Mouse (Mus musculus) left cerebral cortex, postnatal 10 days (tissue): ENCODE results near the gene Sox5. TPM values are rescaled to one million over a fixed set of nuclear protein-coding genes. Genes with fewer than 3 reads are reported as not detected.

Source experiments
- DNase-seq, 2 experiments: peaks; one replicate each; pipeline ENCODE4 v3.0.0; 2021 to 2022; ENCODE audit warnings: low spot score in 2 of 2, mixed read lengths in 1 of 2; ENCODE audit errors: extremely low spot score in 1 of 2
- intact Hi-C: fragments of 180-260 bp; cut with DNase I; formaldehyde crosslinking; loops from one replicate; pipeline ENCODE4 v1.15.1; 2025
- total RNA-seq, 2 experiments: library from RNA; stranded (reverse); gene quantifications; 2 replicates each; pipeline ENCODE4 v1.2.3; 2021

The Sox5 gene
- total RNA-seq, 2 experiments from 2014 or later, result 77.5 to 78.6 TPM

DNA sequence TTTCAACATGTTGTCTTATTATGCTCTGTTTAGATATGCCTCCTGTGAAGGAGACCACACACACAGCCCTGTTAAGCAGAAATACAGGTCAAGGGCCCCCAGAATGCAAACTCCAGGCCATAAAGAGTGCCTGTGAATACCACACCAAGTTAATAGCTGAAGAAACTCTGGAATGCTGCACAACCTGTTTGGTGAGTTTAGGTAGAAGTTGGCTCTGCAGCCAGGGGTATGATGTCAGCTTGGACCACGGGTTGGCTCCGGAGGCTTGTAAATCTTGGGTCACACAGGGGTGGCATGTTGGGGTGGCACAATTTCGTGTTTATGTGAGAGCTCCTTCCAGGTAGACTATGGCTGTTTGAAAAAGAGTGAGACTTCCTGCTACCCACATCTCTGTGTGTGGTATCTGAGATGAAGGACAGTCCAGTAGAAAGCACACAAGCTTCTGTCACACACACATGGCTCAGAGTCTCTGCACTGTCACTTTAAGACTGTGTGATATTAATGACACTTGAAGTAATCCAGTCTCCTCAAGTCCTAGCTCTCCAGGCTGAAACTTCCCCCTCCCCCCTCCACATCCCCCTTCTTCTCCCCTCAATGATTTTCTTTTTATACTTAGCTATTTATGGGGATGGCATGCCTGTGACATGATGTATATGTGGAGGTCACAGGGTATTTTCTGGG is 160.5 kb downstream of the Sox5 start:
- intact Hi-C loops, result no loop called here
- DNase-seq, result no peak

DNA sequence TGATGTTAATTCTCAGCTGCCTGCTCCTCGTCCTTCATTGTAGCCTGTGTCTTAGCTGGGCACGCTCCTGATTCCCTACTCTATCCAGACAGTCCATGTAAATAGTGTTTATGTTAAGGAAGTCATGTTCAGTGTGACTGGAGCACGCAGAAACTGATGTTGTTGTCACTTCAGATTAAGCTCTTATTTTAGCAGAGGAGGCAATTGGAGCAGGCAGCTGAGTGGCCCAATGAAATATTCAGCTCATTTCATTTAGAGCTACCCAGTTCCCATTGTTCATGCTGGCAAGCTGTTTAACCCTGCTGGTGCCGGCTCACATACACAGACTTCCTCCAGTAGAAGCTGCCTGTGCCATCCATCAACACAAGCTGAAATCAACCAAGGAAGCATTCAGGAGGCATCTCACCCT is 170.4 kb downstream of the Sox5 start:
- intact Hi-C loops, result no loop called here
- no peak for DNase-seq

DNA sequence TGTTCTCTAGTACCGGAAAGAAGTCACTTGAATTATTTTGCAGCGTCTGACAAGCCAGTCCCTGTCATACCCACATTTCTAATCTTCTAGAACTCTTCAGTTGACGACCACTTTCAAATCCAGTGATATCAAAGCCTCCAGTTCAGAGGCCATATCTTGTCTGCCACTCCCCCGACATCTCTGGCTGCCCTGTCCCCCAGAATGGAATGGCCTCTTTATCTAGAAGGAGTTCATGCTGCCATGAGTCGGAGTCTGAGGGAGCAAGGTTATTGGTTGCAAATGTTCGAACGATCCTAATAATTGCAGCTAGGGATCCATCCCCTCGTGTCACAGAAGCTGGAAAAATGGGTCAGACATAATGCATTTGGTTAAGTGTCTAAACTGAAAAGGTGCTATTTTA is 170.9 kb downstream of the Sox5 start:
- intact Hi-C loops, result no loop called here
- no peak for DNase-seq

DNA sequence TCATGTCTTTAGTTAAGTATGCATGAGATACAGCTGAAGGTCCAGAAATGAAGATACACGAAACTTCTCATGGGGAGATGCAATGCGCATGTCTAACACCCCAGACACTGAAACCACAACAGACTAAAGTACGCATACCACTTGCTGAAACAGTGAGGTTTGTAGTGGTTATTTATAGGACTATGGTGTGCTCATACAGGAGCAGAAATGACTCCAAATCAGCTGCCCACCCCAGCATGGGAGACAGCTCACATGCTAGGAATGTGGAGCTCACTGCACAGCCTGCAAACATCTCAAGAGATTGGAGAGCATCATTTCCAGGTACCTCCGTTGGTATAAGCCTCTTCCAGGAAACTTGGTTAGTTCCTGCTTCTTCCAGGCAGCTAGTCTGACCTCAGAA is 178.9 kb downstream of the Sox5 start:
- no peak for DNase-seq
- intact Hi-C loops, result no loop called here

DNA sequence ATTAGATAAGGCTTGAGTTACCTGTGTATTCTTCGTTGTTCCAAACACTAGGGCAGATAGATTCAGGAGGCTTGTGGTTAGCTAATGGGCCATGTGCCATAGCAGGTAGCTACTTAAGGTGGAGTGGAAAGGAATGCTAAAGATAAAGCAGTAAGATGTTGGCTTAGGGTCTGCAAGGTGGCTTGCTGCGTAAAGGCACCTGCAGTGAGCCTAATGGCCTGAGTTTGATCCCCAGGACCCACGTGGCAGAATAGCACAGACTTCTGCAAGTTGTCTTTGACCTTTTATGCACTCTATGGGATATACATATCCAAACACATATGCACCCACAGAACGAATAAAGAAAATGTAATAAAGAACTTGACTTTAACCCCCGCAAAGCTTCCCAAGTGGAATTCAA is 181.4 kb downstream of the Sox5 start:
- DNase-seq, result no peak
- intact Hi-C loops, result no loop called here

- DNase-seq, result no peak
- intact Hi-C loops, result no loop called here
Observed at GRCm38 (mm10) chr6:144598324-144598973, 183.3 kb downstream of the Sox5 start.

DNA sequence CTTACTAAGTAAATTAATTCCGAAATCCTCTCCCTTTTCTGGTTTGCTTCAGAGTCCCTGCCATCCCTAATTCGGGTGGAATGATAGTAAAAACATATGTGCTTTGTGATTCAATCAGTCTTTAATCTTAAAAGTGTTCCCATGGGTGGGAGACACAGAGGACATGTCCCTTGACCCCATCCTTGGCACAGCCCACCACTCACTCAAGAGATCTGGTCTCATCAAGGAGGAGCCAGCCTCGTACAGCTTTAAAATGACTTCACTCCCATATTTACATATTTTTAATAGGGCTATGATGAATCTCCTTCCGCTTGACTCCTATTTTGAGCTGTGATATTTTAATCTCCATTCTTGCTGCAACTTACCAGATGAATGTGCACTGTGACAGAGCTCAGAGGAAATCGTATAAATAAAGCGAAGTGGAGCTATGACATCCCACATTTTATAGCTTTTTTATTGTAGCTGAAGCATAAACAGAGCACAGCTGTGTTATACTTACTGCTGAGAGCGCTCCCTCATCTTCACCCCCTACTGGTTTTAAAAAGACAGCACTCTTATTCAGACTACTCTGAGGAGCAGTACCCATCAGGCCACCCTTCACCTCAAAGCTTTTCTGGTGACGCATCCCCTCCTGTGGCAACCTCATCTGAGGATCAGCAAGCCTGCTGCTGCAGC is 185.1 kb downstream of the Sox5 start:
- intact Hi-C loops, result no loop called here
- DNase-seq, result peak in 1 of 2 experiments; percentile 36

DNA sequence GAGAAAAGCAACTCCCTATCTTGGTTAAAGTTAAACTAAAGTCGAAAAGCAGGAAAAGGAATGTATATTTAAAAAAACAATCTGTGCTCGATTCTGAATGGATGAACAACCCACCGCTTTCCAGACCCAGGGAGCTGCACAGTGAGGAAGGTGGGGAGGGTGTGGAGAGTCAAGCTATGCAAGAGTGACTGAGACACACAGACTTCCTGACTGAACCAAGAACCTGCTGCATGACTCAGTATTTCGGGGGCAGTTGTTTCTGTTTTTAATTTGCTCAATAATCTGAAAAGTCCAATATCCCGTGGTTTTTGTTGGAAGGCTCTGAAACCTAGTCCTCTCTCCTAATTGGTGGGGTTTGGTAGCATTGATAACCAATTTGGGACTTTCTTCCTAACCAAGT is 196.9 kb downstream of the Sox5 start:
- intact Hi-C loops, result no loop called here
- no peak for DNase-seq

DNA sequence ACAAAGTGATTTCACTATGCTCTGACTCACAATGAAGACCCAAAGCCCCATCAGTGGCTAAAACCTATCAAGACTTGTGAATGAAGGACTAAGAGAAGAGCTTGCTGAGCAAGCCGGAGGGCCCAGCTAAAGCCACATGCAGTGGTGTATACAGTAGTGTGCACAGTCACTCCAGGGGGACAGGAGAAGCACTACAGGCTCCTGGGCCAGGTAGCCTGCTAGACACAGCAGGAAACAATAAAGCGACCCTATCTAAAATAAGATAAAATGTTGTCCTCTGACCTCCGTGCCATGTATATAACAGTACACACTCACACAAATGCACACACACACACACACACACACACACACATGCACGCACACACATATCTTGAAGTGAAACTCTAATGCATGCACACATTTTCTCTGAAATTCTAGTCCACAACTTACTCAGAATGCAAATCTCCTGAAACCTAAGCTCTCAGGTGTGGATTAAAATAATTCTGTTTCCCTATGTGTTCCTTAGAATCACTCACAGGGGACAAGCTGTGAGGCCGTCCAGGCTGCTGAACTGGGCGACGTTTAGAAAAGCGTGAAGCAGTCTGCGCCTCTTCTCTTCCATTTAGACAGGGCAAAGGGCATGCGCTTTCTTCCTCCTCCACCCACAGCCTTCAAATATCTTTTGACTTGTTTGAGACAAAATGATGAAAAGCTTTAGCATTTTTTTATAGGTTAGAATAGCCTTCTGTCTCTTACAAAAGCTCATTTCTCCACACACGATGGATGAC is 197.5 kb downstream of the Sox5 start:
- no peak for DNase-seq
- intact Hi-C loops, result no loop called here

- intact Hi-C loops, result no loop called here
- DNase-seq, result no peak
Observed at GRCm38 (mm10) chr6:144579301-144579700, 202.5 kb downstream of the Sox5 start.

GRCm38 (mm10) chr6:144570850-144571249 is 210.9 kb downstream of the Sox5 start:
- intact Hi-C loops, result no loop called here
- peak in 1 of 2 experiments; percentile 24 for DNase-seq

- intact Hi-C loops, result no loop called here
- DNase-seq, result no peak
Observed at GRCm38 (mm10) chr6:144565827-144566226, 215.9 kb downstream of the Sox5 start.

- intact Hi-C loops, result no loop called here
- DNase-seq, result no peak
Observed at GRCm38 (mm10) chr6:144561718-144562117, 220.1 kb downstream of the Sox5 start.

DNA sequence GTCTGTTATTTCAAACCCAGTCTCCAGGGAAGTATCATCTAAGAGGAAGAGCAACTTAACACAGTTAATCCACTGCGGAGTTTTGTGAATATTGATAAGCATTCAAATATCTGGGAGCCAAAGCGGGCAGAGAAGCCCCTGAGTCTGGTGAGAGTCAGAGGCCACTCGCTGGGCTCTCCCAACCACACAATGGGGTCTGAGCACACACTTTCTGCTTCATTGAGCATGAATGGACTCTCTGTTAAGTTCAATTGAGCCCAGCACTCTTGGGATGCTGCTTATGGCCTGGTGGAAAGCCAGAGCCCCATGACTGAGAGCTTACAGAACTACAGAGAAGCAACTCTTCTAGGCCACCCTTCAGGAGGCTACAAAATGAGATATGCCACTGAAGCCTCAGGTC is 221.6 kb downstream of the Sox5 start:
- intact Hi-C loops, result no loop called here
- no peak for DNase-seq

DNA sequence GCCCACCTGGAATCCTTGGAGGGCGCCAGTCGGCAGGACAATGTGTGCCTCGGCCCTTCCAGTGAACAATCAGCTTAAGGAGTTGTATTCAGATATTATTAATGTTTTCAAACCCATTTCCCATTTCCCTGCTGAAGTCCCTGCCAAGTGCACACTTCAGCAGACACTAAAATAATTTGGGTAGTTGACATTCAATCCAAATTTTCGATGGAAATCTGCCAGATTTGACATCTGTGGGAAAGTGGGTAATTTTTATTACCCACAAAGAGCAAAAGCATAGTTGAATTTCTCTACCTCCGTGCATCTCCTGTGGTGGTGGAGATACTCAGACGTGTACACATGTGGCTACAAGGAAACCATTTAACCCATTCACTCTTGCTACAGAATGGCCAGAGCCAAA is 228.3 kb downstream of the Sox5 start:
- no peak for DNase-seq
- intact Hi-C loops, result no loop called here

GRCm38 (mm10) chr6:144548991-144549390 is 232.8 kb downstream of the Sox5 start:
- intact Hi-C loops, result no loop called here
- DNase-seq, result no peak

GRCm38 (mm10) chr6:144547141-144547540 is 234.6 kb downstream of the Sox5 start:
- no peak for DNase-seq
- intact Hi-C loops, result no loop called here

DNA sequence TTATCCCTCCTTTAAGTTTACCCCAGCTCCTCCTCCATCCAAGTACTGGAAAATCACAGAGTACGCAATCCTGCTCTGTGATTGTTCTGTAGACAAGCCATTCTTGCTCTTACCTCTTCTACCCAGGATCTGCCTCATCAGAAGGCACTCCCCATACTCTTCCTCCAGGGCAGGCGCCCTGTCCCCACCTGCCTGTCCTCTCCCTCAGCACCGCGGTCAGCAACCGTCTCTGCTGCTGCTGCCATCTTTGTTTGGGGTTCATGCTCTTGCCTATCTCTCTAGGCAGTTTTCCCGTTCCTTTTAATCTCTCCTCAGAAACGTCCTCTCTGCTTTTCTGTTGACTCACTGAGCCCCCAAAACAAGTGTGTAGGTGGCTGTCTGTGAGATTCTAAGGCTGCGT is 236.2 kb downstream of the Sox5 start:
- DNase-seq, result no peak
- intact Hi-C loops, result no loop called here

DNA sequence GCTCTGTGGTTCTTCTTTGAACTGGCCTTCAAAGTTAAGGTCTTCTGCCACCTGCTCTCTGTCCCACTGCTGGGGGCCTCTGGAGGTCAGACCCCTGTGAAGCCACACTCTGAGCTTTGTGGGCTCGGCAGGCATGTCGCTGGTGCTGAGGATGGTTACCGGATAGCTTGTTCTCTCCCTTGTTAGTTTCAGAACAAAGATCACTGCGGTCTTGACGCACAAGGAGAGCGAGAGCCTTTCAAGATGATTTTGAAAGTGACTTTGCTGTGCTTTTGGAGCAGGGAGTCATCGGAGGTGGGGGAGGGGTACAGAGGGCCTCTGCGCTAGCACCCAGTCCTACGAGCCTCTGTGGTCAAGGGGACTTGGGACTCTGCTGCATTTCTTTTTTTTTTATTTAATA is 240.5 kb downstream of the Sox5 start:
- no peak for DNase-seq
- intact Hi-C loops, result no loop called here
